Mouse (Mus musculus) heart, embryonic 16.5 days (tissue): ENCODE measurements around the gene 6030408B16Rik. TPM values are rescaled to one million over a fixed set of nuclear protein-coding genes. Genes with fewer than 3 reads are reported as not detected.
A peak's percentile ranks its signal among the peaks of the same experiment; 100 is the strongest.

Experiments
- ATAC-seq: fragments of 200-750 bp; cut with Nextera tagmentation; replicated peaks from 2 replicates; pipeline ENCODE4 v1.8.0; 2017; ENCODE audit warnings: moderate number of reproducible peaks; ENCODE audit not compliant: insufficient read depth, low FRiP score; ENCODE audit errors: extremely low read depth
- H3K27ac ChIP-seq: fragments of 300-500 bp; sonication (generic); 2 replicates; pipeline ENCODE4 v1.5.1; 2014; ENCODE audit warnings: mild to moderate bottlenecking, low read length, control low read depth, moderate library complexity
- H3K27me3 ChIP-seq: fragments of 300-500 bp; sonication (generic); 2 replicates; pipeline ENCODE4 v1.6.1; 2014; ENCODE audit warnings: low read length, mixed read lengths; ENCODE audit not compliant: control insufficient read depth, insufficient read depth
- H3K36me3 ChIP-seq: fragments of 300-500 bp; sonication (generic); 2 replicates; pipeline ENCODE4 v1.6.1; 2014; ENCODE audit not compliant: control insufficient read depth, insufficient read depth
- H3K4me1 ChIP-seq: fragments of 300-500 bp; sonication (generic); 2 replicates; pipeline ENCODE4 v1.6.1; 2014; ENCODE audit warnings: low read length, mixed read lengths; ENCODE audit not compliant: control insufficient read depth, insufficient read depth
- H3K4me2 ChIP-seq: fragments of 300-500 bp; sonication (generic); 2 replicates; pipeline ENCODE4 v1.6.1; 2014; ENCODE audit warnings: low read depth, mild to moderate bottlenecking, control low read depth, low read length
- H3K4me3 ChIP-seq: fragments of 300-500 bp; sonication (generic); 2 replicates; pipeline ENCODE4 v1.5.1; 2014; ENCODE audit warnings: mild to moderate bottlenecking, control low read depth, low read length
- H3K9ac ChIP-seq: fragments of 300-500 bp; sonication (generic); 2 replicates; pipeline ENCODE4 v1.6.1; 2014; ENCODE audit warnings: low read length, control low read depth
- H3K9me3 ChIP-seq: fragments of 300-500 bp; sonication (generic); replicated peaks from 2 replicates; pipeline ENCODE4 v1.6.1; 2016; ENCODE audit warnings: low read length; ENCODE audit not compliant: control insufficient read depth
- WGBS: fragments of 180-500 bp; shearing (Covaris S2); extraction: QIAGEN DNeasy Blood & Tissue Kit; methylation state at CpG from one replicate; pipeline ENCODE4 v1.1.7; 2014; 5-methylcytosine and 5-hydroxymethylcytosine counted together
- polyA plus RNA-seq: library from polyadenylated mRNA; unstranded; fragments of >200 nt; fragmentation: Nextera tagmentation; extraction: Ambion mirVana; gene quantifications from 2 replicates; pipeline ENCODE4 v1.2.1, GENCODE M21; 2015

The 6030408B16Rik gene
- polyA plus RNA-seq, 1 experiment from 2014 or later: 2.8 TPM

- WGBS: 50% methylated on average over 5 of the region's 5 CpGs
- Histone ChIP-seq H3K9ac (peak overlapping the region; percentile 16; the same call in 1 of the 2 replicates), H3K36me3 (peaks cover 9% of the 10 kb centered on the region), H3K9me3 (no peaks in the 10 kb centered on the region), H3K27ac (no peak overlapping the region), H3K4me1 (peaks cover 7% of the 10 kb centered on the region), H3K27me3 (no peaks in the 10 kb centered on the region), H3K4me3 (no peak overlapping the region), H3K4me2 (no peak overlapping the region)
- ATAC-seq: no peak
These were observed 14.4 kb upstream of the 6030408B16Rik start for GRCm38 (mm10) chr15:101278589-101278988.

- Histone ChIP-seq H3K27ac (no peak overlapping the region; the same call in 1 of the 2 replicates), H3K9me3 (no peaks in the 10 kb centered on the region), H3K27me3 (no peaks in the 10 kb centered on the region), H3K4me2 (no peak overlapping the region), H3K4me1 (peaks cover 7% of the 10 kb centered on the region), H3K9ac (peak overlapping the region; percentile 37; the same call in 1 of the 2 replicates), H3K4me3 (no peak overlapping the region), H3K36me3 (peaks cover under 1% of the 10 kb centered on the region)
- ATAC-seq: no peak
- WGBS: 58% methylated on average over 12 of the region's 12 CpGs
These were observed 13.5 kb upstream of the 6030408B16Rik start for GRCm38 (mm10) chr15:101279430-101279999.

GRCm38 (mm10) chr15:101282471-101282870, 10.5 kb upstream of the 6030408B16Rik start:
- H3K4me3 ChIP-seq: no peak overlapping the region
- 0 out of 2 replicates have a peak, but pooled peaks cover 5% of the 10 kb centered on the region for H3K36me3 ChIP-seq
- H3K27ac ChIP-seq: no peak overlapping the region
- H3K4me2 ChIP-seq: no peak overlapping the region
- no peak for ATAC-seq
- no peaks in the 10 kb centered on the region for H3K9me3 ChIP-seq
- no peak overlapping the region for H3K9ac ChIP-seq
- H3K4me1 ChIP-seq: peaks cover 17% of the 10 kb centered on the region
- no peaks in the 10 kb centered on the region for H3K27me3 ChIP-seq
- WGBS: 59% methylated on average over 5 of the region's 5 CpGs

GRCm38 (mm10) chr15:101283183-101283910, 9.7 kb upstream of the 6030408B16Rik start:
- H3K9me3 ChIP-seq: no peaks in the 10 kb centered on the region
- no peaks in the 10 kb centered on the region for H3K27me3 ChIP-seq
- H3K9ac ChIP-seq: peak overlapping the region; percentile 97
- H3K4me3 ChIP-seq: peak overlapping the region; percentile 98
- peak overlapping the region; percentile 87 for H3K4me2 ChIP-seq
- peaks cover 17% of the 10 kb centered on the region for H3K4me1 ChIP-seq
- WGBS: 1% methylated on average over 26 of the region's 26 CpGs
- peak; percentile 57 for ATAC-seq
- peaks cover 10% of the 10 kb centered on the region for H3K36me3 ChIP-seq
- peak overlapping the region; percentile 49 for H3K27ac ChIP-seq

DNA sequence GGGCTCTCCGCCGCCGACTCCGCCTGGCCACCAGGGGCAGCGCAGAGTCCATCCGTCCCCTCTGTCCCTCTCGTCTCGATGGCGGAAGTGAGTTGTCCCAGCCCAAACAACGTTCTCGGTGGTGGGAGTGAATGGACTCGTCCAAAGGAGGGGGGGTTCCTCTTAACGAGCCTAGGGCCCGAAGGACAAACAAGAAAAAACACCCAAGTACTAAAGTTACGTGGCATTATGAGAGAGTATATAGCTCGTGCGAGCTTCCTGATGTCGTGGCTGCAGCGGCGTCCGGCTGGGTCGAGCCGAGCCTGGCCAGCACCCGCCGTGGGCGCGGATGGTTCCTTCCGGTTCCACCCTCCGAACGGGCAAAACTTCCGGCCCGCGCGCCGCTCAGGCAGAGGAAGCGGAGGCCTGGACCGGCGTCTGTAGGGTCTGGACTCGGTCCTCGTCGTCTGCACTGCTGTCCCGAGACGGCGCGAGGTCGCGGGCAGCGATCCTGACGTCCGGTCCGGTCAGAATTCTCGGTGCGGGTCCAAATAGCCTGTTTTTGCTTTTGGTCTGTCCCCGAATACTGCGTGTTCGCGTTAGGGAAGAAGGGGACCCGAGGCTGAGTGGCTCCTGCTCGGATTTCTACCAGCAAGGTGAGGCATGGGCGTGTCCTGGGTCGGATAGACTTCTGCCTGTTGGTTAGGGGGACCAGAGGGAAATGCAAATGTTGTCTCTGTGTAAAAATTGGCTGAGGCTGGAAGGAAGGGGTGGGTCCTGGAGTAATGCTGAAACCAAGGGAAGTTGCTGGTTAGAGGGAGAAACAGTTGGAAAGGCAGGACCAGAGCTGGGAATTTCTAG, 8.9 kb upstream of the 6030408B16Rik start, which contains the start of gene Atg101:
Gene Atg101 (plus strand): TSS at position 362 of the 840 bp plus-strand sequence.
- Histone ChIP-seq H3K36me3 (peaks cover 18% of the 10 kb centered on the region), H3K27ac (peak within 1 kb of the TSS; percentile 85), H3K4me2 (peak within 1 kb of the TSS; percentile 87), H3K4me3 (peak within 1 kb of the TSS; percentile 98), H3K9ac (peak within 1 kb of the TSS; percentile 97), H3K9me3 (no peaks in the 10 kb centered on the region), H3K4me1 (peaks cover 14% of the 10 kb centered on the region), H3K27me3 (no peaks in the 10 kb centered on the region)
- WGBS: under 1% methylated on average over 61 of the region's 61 CpGs
- peak; percentile 93 for ATAC-seq

DNA sequence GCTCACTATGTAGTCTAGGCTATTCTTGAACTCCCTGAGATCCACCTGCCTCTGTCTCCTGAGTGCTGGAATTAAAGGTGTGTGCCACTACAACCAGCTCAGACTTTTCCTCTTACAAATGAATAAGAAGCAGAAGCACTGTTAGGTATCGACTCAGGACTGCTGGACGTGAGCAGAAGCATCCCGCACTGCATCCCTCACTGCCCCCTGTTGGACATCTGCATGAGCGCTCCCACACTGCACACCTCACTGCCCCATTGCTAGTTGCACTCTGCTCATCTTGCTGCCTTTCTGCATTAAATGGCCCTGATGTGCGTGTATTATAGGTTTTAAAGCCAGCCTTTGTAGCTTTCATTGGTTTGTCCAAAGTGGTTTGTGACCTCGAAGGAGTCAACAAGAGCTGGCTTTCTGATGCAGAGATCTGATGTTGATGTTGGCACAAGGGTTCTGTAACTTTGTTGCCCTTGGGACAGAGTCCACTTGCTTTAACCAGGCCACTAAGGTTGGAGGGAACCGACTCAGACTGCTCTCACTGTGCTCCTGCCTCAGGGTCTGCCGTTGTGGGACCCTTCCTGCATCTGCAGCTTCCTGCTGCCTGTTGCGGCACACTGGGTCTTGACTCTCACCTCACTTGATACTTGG, 6.8 kb upstream of the 6030408B16Rik start:
- Histone ChIP-seq H3K4me3 (no peak overlapping the region), H3K9me3 (no peaks in the 10 kb centered on the region), H3K27me3 (no peaks in the 10 kb centered on the region), H3K27ac (no peak overlapping the region), H3K9ac (no peak overlapping the region), H3K36me3 (peaks cover 38% of the 10 kb centered on the region), H3K4me2 (no peak overlapping the region), H3K4me1 (peaks cover 14% of the 10 kb centered on the region)
- ATAC-seq: no peak
- WGBS: 67% methylated on average over 9 of the region's 9 CpGs

DNA sequence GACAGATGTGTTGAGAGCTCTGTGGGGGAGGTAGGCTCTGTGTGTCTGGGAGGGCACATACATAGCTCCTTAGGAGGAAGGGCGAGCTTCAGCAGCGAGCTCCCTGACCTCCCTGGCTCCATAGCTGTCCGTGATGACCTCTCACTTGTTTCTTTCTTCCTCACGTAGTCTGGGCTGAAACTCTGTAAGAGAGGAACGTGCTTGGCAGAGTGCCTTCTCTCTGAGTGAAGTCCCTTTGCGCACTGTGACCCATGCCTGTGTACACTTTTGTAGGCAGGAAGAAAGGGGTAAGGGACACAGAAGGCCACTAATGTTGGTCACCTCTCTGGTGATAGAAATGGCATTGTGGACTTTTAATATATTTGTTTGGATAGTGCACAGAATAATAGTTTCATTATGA, 5.7 kb upstream of the 6030408B16Rik start:
- H3K27ac ChIP-seq: no peak overlapping the region
- H3K27me3 ChIP-seq: no peaks in the 10 kb centered on the region
- H3K9me3 ChIP-seq: no peaks in the 10 kb centered on the region
- 73% methylated on average over 6 of the region's 6 CpGs for WGBS
- H3K9ac ChIP-seq: no peak overlapping the region
- peaks cover 42% of the 10 kb centered on the region for H3K36me3 ChIP-seq
- H3K4me2 ChIP-seq: no peak overlapping the region
- H3K4me1 ChIP-seq: peaks cover 14% of the 10 kb centered on the region
- no peak overlapping the region for H3K4me3 ChIP-seq
- no peak for ATAC-seq

DNA sequence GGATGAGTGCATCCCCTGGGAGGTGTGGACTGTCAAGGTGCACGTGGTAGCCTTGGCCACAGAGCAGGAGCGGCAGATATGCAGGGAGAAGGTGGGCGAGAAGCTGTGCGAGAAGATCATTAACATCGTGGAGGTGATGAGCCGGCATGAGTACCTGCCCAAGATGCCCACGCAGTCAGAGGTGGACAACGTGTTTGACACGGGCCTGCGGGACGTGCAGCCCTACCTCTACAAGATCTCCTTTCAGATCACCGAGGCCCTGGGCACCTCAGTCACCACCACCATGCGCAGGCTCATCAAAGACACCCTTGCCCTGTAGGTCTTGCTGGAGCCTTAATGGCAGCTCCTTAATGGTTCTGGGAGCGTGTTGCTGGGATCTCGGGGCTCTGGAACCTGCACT, 2.7 kb upstream of the 6030408B16Rik start:
- no peak overlapping the region for H3K4me3 ChIP-seq
- no peak for ATAC-seq
- WGBS: 93% methylated on average over 15 of the region's 15 CpGs

More for the DNA sequence above, 2.7 kb upstream of the 6030408B16Rik start:
- Histone ChIP-seq H3K4me1 (peaks cover 1% of the 10 kb centered on the region), H3K9me3 (no peaks in the 10 kb centered on the region), H3K27ac (no peak overlapping the region), H3K4me2 (no peak overlapping the region), H3K27me3 (no peaks in the 10 kb centered on the region), H3K9ac (no peak overlapping the region), H3K36me3 (peaks cover 42% of the 10 kb centered on the region)
